Mouse (Mus musculus): ENCODE measurements around the gene Dmac2. TPM values are rescaled to one million over a fixed set of nuclear protein-coding genes. Genes with fewer than 3 reads are reported as not detected.

Gene Dmac2
- polyA plus RNA-seq, 1 experiment from 2014 or later = 36.3 TPM

GRCm38 (mm10) chr7:25619722-25619991 lies 443 bp downstream of the Dmac2 start:
- no peak overlapping the region for H3K27ac ChIP-seq
- 16% methylated on average over 5 of the region's 5 CpGs for WGBS
- ATAC-seq (ENCODE audit: insufficient number of reproducible peaks, insufficient read depth, low FRiP score, low TSS enrichment, low read depth) = no peak

GRCm38 (mm10) chr7:25620101-25620500 lies 887 bp downstream of the Dmac2 start:
- peaks cover 8% of the 10 kb centered on the region for H3K4me1 ChIP-seq
- peak overlapping the region; percentile 57 for H3K4me3 ChIP-seq
- H3K27ac ChIP-seq = no peak overlapping the region
- no peaks in the 10 kb centered on the region for H3K9me3 ChIP-seq
- H3K4me2 ChIP-seq = peak overlapping the region; percentile 66
- H3K27me3 ChIP-seq = no peaks in the 10 kb centered on the region
- no peak for ATAC-seq (ENCODE audit: insufficient number of reproducible peaks, insufficient read depth, low FRiP score, low TSS enrichment, low read depth)
- 89% methylated on average over 5 of the region's 5 CpGs for whole genome bisulfite sequencing
- H3K36me3 ChIP-seq = peaks cover 41% of the 10 kb centered on the region
- H3K9ac ChIP-seq = no peak overlapping the region

More at GRCm38 (mm10) chr7:25619722-25619991, 443 bp downstream of the Dmac2 start:
- Histone ChIP-seq H3K9me3 (no peaks in the 10 kb centered on the region), H3K36me3 (peaks cover 37% of the 10 kb centered on the region), H3K4me1 (peaks cover 8% of the 10 kb centered on the region), H3K4me2 (peak overlapping the region; percentile 66), H3K9ac (peak overlapping the region; percentile 69), H3K4me3 (peak overlapping the region; percentile 57), H3K27me3 (no peaks in the 10 kb centered on the region)

- Histone ChIP-seq H3K4me3 (no peak overlapping the region), H3K4me2 (no peak overlapping the region), H3K4me1 (peaks cover 8% of the 10 kb centered on the region), H3K27ac (no peak overlapping the region), H3K9me3 (no peaks in the 10 kb centered on the region), H3K9ac (no peak overlapping the region), H3K36me3 (peaks cover 41% of the 10 kb centered on the region), H3K27me3 (no peaks in the 10 kb centered on the region)
- whole genome bisulfite sequencing = 93% methylated on average over 11 of the region's 11 CpGs
- ATAC-seq (ENCODE audit: insufficient number of reproducible peaks, insufficient read depth, low FRiP score, low TSS enrichment, low read depth) = no peak
Observed at GRCm38 (mm10) chr7:25620751-25621150, 1.5 kb downstream of the Dmac2 start.

- ATAC-seq (ENCODE audit: insufficient number of reproducible peaks, insufficient read depth, low FRiP score, low TSS enrichment, low read depth) = no peak
- no peaks in the 10 kb centered on the region for H3K9me3 ChIP-seq
- H3K4me2 ChIP-seq = no peak overlapping the region
- no peak overlapping the region for H3K27ac ChIP-seq
- WGBS = 91% methylated on average over 11 of the region's 11 CpGs
- H3K4me3 ChIP-seq = no peak overlapping the region
- peaks cover 29% of the 10 kb centered on the region for H3K4me1 ChIP-seq
- no peak overlapping the region for H3K9ac ChIP-seq
- no peaks in the 10 kb centered on the region for H3K27me3 ChIP-seq
- peaks cover 44% of the 10 kb centered on the region for H3K36me3 ChIP-seq
Observed at GRCm38 (mm10) chr7:25623857-25624370, 4.7 kb downstream of the Dmac2 start.

GRCm38 (mm10) chr7:25624851-25625250 lies 5.6 kb downstream of the Dmac2 start:
- no peak overlapping the region for H3K4me3 ChIP-seq
- WGBS = 64% methylated on average over 5 of the region's 5 CpGs
- no peak overlapping the region for H3K4me2 ChIP-seq
- H3K27me3 ChIP-seq = no peaks in the 10 kb centered on the region
- ATAC-seq (ENCODE audit: insufficient number of reproducible peaks, insufficient read depth, low FRiP score, low TSS enrichment, low read depth) = no peak
- peaks cover 53% of the 10 kb centered on the region for H3K36me3 ChIP-seq
- peaks cover 26% of the 10 kb centered on the region for H3K4me1 ChIP-seq
- H3K9me3 ChIP-seq = no peaks in the 10 kb centered on the region
- no peak overlapping the region for H3K9ac ChIP-seq
- no peak overlapping the region for H3K27ac ChIP-seq

- 75% methylated on average over 10 of the region's 10 CpGs for WGBS
- H3K27ac ChIP-seq = no peak overlapping the region
Observed at GRCm38 (mm10) chr7:25625594-25626250, 6.5 kb downstream of the Dmac2 start.

GRCm38 (mm10) chr7:25626509-25627430 lies 7.6 kb downstream of the Dmac2 start, which contains the start of gene B3gnt8:
B3gnt8 (plus strand) TSS chr7:25626654.
- Histone ChIP-seq H3K4me1 (peaks cover 22% of the 10 kb centered on the region), H3K9me3 (no peaks in the 10 kb centered on the region), H3K9ac (peak within 1 kb of the TSS; percentile 71), H3K27me3 (no peaks in the 10 kb centered on the region), H3K4me2 (peak within 1 kb of the TSS; percentile 77), H3K4me3 (peak within 1 kb of the TSS; percentile 46), H3K36me3 (peaks cover 59% of the 10 kb centered on the region), H3K27ac (peak within 1 kb of the TSS; percentile 62)
- no peak for ATAC-seq (ENCODE audit: insufficient number of reproducible peaks, insufficient read depth, low FRiP score, low TSS enrichment, low read depth)
- 17% methylated on average over 29 of the region's 29 CpGs for WGBS

More at GRCm38 (mm10) chr7:25625594-25626250, 6.5 kb downstream of the Dmac2 start:
- Histone ChIP-seq H3K9ac (no peak overlapping the region), H3K4me1 (peaks cover 22% of the 10 kb centered on the region), H3K4me2 (no peak overlapping the region), H3K9me3 (no peaks in the 10 kb centered on the region), H3K27me3 (no peaks in the 10 kb centered on the region), H3K36me3 (peaks cover 59% of the 10 kb centered on the region), H3K4me3 (no peak overlapping the region)
- ATAC-seq (ENCODE audit: insufficient number of reproducible peaks, insufficient read depth, low FRiP score, low TSS enrichment, low read depth) = no peak

- Histone ChIP-seq H3K36me3 (peaks cover 59% of the 10 kb centered on the region), H3K4me1 (peaks cover 22% of the 10 kb centered on the region), H3K27me3 (no peaks in the 10 kb centered on the region), H3K4me3 (peak overlapping the region; percentile 46), H3K9me3 (no peaks in the 10 kb centered on the region), H3K9ac (peak overlapping the region; percentile 71), H3K4me2 (peak overlapping the region; percentile 77), H3K27ac (peak overlapping the region; percentile 62)
- WGBS = 18% methylated on average over 35 of the region's 38 CpGs
- peak; percentile 33; the same call in 1 of the 2 replicates for ATAC-seq (ENCODE audit: insufficient number of reproducible peaks, insufficient read depth, low FRiP score, low TSS enrichment, low read depth)
Observed at GRCm38 (mm10) chr7:25627431-25628322, 8.5 kb downstream of the Dmac2 start.

GRCm38 (mm10) chr7:25628323-25628620 lies 9.1 kb downstream of the Dmac2 start:
- H3K27ac ChIP-seq = no peak overlapping the region
- H3K4me3 ChIP-seq = peak overlapping the region; percentile 46
- peaks cover 22% of the 10 kb centered on the region for H3K4me1 ChIP-seq
- 64% methylated on average over 8 of the region's 8 CpGs for WGBS
- peak overlapping the region; percentile 77 for H3K4me2 ChIP-seq
- H3K36me3 ChIP-seq = peaks cover 62% of the 10 kb centered on the region
- H3K27me3 ChIP-seq = no peaks in the 10 kb centered on the region
- H3K9me3 ChIP-seq = no peaks in the 10 kb centered on the region
- H3K9ac ChIP-seq = peak overlapping the region; percentile 71; the same call in 1 of the 2 replicates
- no peak for ATAC-seq (ENCODE audit: insufficient number of reproducible peaks, insufficient read depth, low FRiP score, low TSS enrichment, low read depth)

- 92% methylated on average over 5 of the region's 5 CpGs for WGBS
- no peaks in the 10 kb centered on the region for H3K27me3 ChIP-seq
Observed at GRCm38 (mm10) chr7:25632679-25633078, 13.5 kb downstream of the Dmac2 start.

GRCm38 (mm10) chr7:25636373-25636772 lies 17.2 kb downstream of the Dmac2 start:
- no peak overlapping the region for H3K4me2 ChIP-seq
- H3K4me3 ChIP-seq = no peak overlapping the region
- H3K36me3 ChIP-seq = peaks cover 84% of the 10 kb centered on the region
- no peak overlapping the region for H3K27ac ChIP-seq
- no peak overlapping the region for H3K9ac ChIP-seq
- WGBS = 68% methylated on average over 3 of the region's 3 CpGs
- no peak for ATAC-seq (ENCODE audit: insufficient number of reproducible peaks, insufficient read depth, low FRiP score, low TSS enrichment, low read depth)
- H3K27me3 ChIP-seq = no peaks in the 10 kb centered on the region
- no peaks in the 10 kb centered on the region for H3K4me1 ChIP-seq
- no peaks in the 10 kb centered on the region for H3K9me3 ChIP-seq

More at GRCm38 (mm10) chr7:25632679-25633078, 13.5 kb downstream of the Dmac2 start:
- no peak for ATAC-seq (ENCODE audit: insufficient number of reproducible peaks, insufficient read depth, low FRiP score, low TSS enrichment, low read depth)
- no peak overlapping the region for H3K9ac ChIP-seq
- H3K9me3 ChIP-seq = no peaks in the 10 kb centered on the region
- H3K4me1 ChIP-seq = peaks cover 8% of the 10 kb centered on the region
- H3K4me2 ChIP-seq = no peak overlapping the region
- H3K36me3 ChIP-seq = peaks cover 81% of the 10 kb centered on the region
- H3K4me3 ChIP-seq = no peak overlapping the region
- H3K27ac ChIP-seq = no peak overlapping the region

All from embryonic facial prominence, embryonic 13.5 days (tissue).